Mouse (Mus musculus): ENCODE data around the gene Rab3gap2.

DNA sequence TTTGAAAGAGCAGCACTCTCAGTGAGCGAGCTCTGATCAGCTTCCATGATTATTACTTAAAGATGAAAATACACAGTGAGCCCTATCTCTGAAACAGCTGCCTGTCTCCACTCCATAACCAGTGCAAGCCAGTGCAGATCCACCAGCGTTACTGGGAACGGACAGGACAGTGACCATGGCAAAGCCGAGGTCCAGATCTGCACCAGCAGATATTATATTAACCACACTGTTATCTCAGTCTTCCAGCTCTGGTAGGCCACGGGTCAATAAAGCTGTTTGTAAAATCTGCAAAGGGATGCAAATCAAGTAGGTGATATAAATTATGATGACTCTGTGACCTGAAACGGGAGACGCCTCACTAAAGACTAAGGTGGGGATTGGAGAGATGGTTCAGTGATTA lies 103.7 kb downstream of the Rab3gap2 start:
- TF ChIP-seq CTCF (IDR thresholded peaks at IDR 0.05; ENCODE audit: low read depth, low read length) (no peak), POLR2A (IDR thresholded peaks at IDR 0.05; ENCODE audit: insufficient read depth, low read length) (no peak), EP300 (IDR thresholded peaks at IDR 0.05; ENCODE audit: insufficient read depth, low read depth, low read length) (no peak)
